Comparison of ENCODE assay signal across 8 mouse cellular contexts in genomic region chr9:44234479-44235427, GRCm38 (mm10). TPM values are rescaled to one million over a fixed set of nuclear protein-coding genes. Genes with fewer than 3 reads are reported as not detected.
A peak's percentile ranks its signal among the peaks of the same experiment; 100 is the strongest.
DNase-seq lines count a peak whose midpoint lies in the region; ATAC-seq and TF ChIP-seq lines count a peak whose summit lies in the region.

No protein-coding gene starts in this region.

- H3K4me3 ChIP-seq in forebrain, embryonic 13.5 days, result peak overlapping the region; percentile 88
- H3K4me3 ChIP-seq in hindbrain, embryonic 13.5 days, result peak overlapping the region; percentile 67
- peak overlapping the region; percentile 15; the same call in 1 of the 2 replicates for H3K4me3 ChIP-seq in liver, adult 2 months (ENCODE audit: insufficient read depth, low read depth, low read length)
- H3K4me3 ChIP-seq in midbrain, postnatal 0 days (ENCODE audit: low read depth, low read length), result peak overlapping the region; percentile 81
- H3K4me3 ChIP-seq in testis, adult 2 months (ENCODE audit: control insufficient read depth, low read depth, low read length), result peak overlapping the region; percentile 94

- no peak for TF ChIP-seq CTCF in liver, adult 2 months (IDR thresholded peaks at IDR 0.05; ENCODE audit: low read depth, low read length)
- TF ChIP-seq CTCF in midbrain, postnatal 0 days (IDR thresholded peaks at IDR 0.05), result no peak
- TF ChIP-seq CTCF in testis, adult 2 months (IDR thresholded peaks at IDR 0.05; ENCODE audit: control insufficient read depth, insufficient read depth, insufficient replicate concordance, low read depth, low read length), result no peak

- peaks cover 19% of the 10 kb centered on the region for H3K79me2 ChIP-seq in liver, adult 2 months (ENCODE audit: control insufficient read depth, insufficient read depth, low read length)

- H3K9ac ChIP-seq in forebrain, embryonic 13.5 days, result no peak overlapping the region
- H3K9ac ChIP-seq in hindbrain, embryonic 13.5 days, result 0 out of 2 replicates have a peak overlapping the region, but pooled peaks have one; percentile 24
- H3K9ac ChIP-seq in liver, adult 2 months (ENCODE audit: low read depth, low read length), result 0 out of 2 replicates have a peak overlapping the region, but pooled peaks have one; percentile 9
- H3K9ac ChIP-seq in midbrain, postnatal 0 days (replicated peaks; ENCODE audit: low read length, poor library complexity, severe bottlenecking), result no peak overlapping the region; the same call in 1 of the 2 replicates

- peak overlapping the region; percentile 93; the same call in 1 of the 2 replicates for H3K27ac ChIP-seq in forebrain, embryonic 13.5 days
- H3K27ac ChIP-seq in hindbrain, embryonic 13.5 days, result peak overlapping the region; percentile 97; the same call in 1 of the 2 replicates
- 0 out of 2 replicates have a peak overlapping the region, but pooled peaks have one; percentile 5 for H3K27ac ChIP-seq in liver, adult 2 months (replicated peaks; ENCODE audit: insufficient read depth, low read depth, low read length)
- H3K27ac ChIP-seq in midbrain, postnatal 0 days (ENCODE audit: low read depth, low read length), result peak overlapping the region; percentile 52
- H3K27ac ChIP-seq in testis, adult 2 months (ENCODE audit: control insufficient read depth, insufficient read depth, low read depth, low read length), result peak overlapping the region; percentile 93

- H3K9me3 ChIP-seq in forebrain, embryonic 13.5 days (replicated peaks), result no peaks in the 10 kb centered on the region
- H3K9me3 ChIP-seq in hindbrain, embryonic 13.5 days, result no peaks in the 10 kb centered on the region
- no peaks in the 10 kb centered on the region for H3K9me3 ChIP-seq in midbrain, postnatal 0 days (ENCODE audit: low read length)

- peak overlapping the region; percentile 84 for H3K4me2 ChIP-seq in forebrain, embryonic 13.5 days
- peak overlapping the region; percentile 52 for H3K4me2 ChIP-seq in hindbrain, embryonic 13.5 days
- H3K4me2 ChIP-seq in midbrain, postnatal 0 days (ENCODE audit: low read depth, low read length, poor library complexity, severe bottlenecking), result peak overlapping the region; percentile 40

- ATAC-seq in frontal cortex, adult (ENCODE audit: low TSS enrichment), result peak; percentile 24
- ATAC-seq in forebrain, embryonic 13.5 days, result peak; percentile 31; the same call in 1 of the 2 replicates
- peak; percentile 55 for ATAC-seq in hindbrain, embryonic 13.5 days (ENCODE audit: low FRiP score)
- ATAC-seq in midbrain, postnatal 0 days (ENCODE audit: low FRiP score), result no peak

- H3K36me3 ChIP-seq in forebrain, embryonic 13.5 days (ENCODE audit: poor library complexity, severe bottlenecking), result no peaks in the 10 kb centered on the region
- H3K36me3 ChIP-seq in hindbrain, embryonic 13.5 days, result no peaks in the 10 kb centered on the region
- H3K36me3 ChIP-seq in liver, adult 2 months (ENCODE audit: control insufficient read depth, insufficient read depth, low read length), result no peaks in the 10 kb centered on the region
- no peaks in the 10 kb centered on the region for H3K36me3 ChIP-seq in midbrain, postnatal 0 days (ENCODE audit: insufficient read depth, low read length)
- H3K36me3 ChIP-seq in testis, adult 2 months (ENCODE audit: control insufficient read depth, insufficient read depth, low read length), result peaks cover 1% of the 10 kb centered on the region; the same call in 1 of the 2 replicates

- 28% methylated on average over 19 of the region's 19 CpGs for WGBS in forebrain, embryonic 13.5 days
- WGBS in hindbrain, embryonic 13.5 days, result 26% methylated on average over 19 of the region's 19 CpGs
- 34% methylated on average over 19 of the region's 19 CpGs for WGBS in liver, adult 2 months
- WGBS in midbrain, postnatal 0 days, result 25% methylated on average over 19 of the region's 19 CpGs

- no peaks in the 10 kb centered on the region for H3K27me3 ChIP-seq in forebrain, embryonic 13.5 days
- H3K27me3 ChIP-seq in hindbrain, embryonic 13.5 days, result no peaks in the 10 kb centered on the region
- H3K27me3 ChIP-seq in liver, adult 2 months (ENCODE audit: control insufficient read depth, insufficient read depth, low read length), result no peaks in the 10 kb centered on the region
- no peaks in the 10 kb centered on the region for H3K27me3 ChIP-seq in midbrain, postnatal 0 days (ENCODE audit: insufficient read depth, low read length)
- H3K27me3 ChIP-seq in testis, adult 2 months (ENCODE audit: control insufficient read depth, insufficient read depth, low read length), result no peaks in the 10 kb centered on the region

- TF ChIP-seq POLR2A in liver, adult 2 months (IDR thresholded peaks at IDR 0.05; ENCODE audit: extremely low read depth, insufficient read depth, low read length), result no peak
- TF ChIP-seq POLR2A in testis, adult 2 months (IDR thresholded peaks at IDR 0.05; ENCODE audit: control insufficient read depth, low read depth, low read length), result no peak

- no peak for DNase-seq in frontal cortex, postnatal 10 days (ENCODE audit: low spot score in 2 of 2)
- peak; percentile 57 for DNase-seq in c-Kit-negative CD71-positive TER-119-positive erythroid progenitor cells, embryonic 14.5 days (ENCODE audit: low read depth, low spot score)
- peak; percentile 53 for DNase-seq in liver, adult 2 months (ENCODE audit: extremely low read depth, low read depth, low spot score)
- no peak for DNase-seq in midbrain, postnatal 0 days (ENCODE audit: low spot score)

- peaks cover 28% of the 10 kb centered on the region for H3K4me1 ChIP-seq in forebrain, embryonic 13.5 days
- H3K4me1 ChIP-seq in hindbrain, embryonic 13.5 days (replicated peaks), result peaks cover 24% of the 10 kb centered on the region
- no peaks in the 10 kb centered on the region; the same call in 1 of the 2 replicates for H3K4me1 ChIP-seq in liver, adult 2 months (ENCODE audit: control insufficient read depth, insufficient read depth, low read length)
- H3K4me1 ChIP-seq in midbrain, postnatal 0 days (ENCODE audit: insufficient read depth, low read length), result no peaks in the 10 kb centered on the region; the same call in 1 of the 2 replicates
- peaks cover 10% of the 10 kb centered on the region for H3K4me1 ChIP-seq in testis, adult 2 months (ENCODE audit: control insufficient read depth, insufficient read depth, low read length)

RNA-seq across cellular contexts. Expression of gene Cbl, which starts 0.9 kb away (rescaled TPM):
- polyA plus RNA-seq in forebrain, embryonic 13.5 days (2015; fragmentation: Nextera tagmentation; extraction: Ambion mirVana), result 25.2 and 26.4 TPM in 2 replicates
- polyA plus RNA-seq in hindbrain, embryonic 13.5 days (2015; fragmentation: Nextera tagmentation; extraction: Ambion mirVana), result 21.5 and 24.4 TPM in 2 replicates
- total RNA-seq in liver, adult 2 months (2014; rRNA removed), result 2.8 and 4.3 TPM in 2 replicates
- 1.8 and 2.4 TPM in 2 replicates for polyA plus RNA-seq in liver, adult 2 months (2012; rRNA removed)
- 32.1 and 43.9 TPM in 2 replicates for total RNA-seq in midbrain, postnatal 0 days (2014; rRNA removed)
- polyA plus RNA-seq in midbrain, postnatal 0 days (2015; fragmentation: Nextera tagmentation; extraction: Ambion mirVana), result 14.7 and 17.3 TPM in 2 replicates
- polyA plus RNA-seq in testis, adult 2 months (2012; rRNA removed), result 45.5 and 47.9 TPM in 2 replicates

RNA-seq across cellular contexts. Expression of gene Ccdc153, which starts 5.7 kb away (rescaled TPM):
- not detected in 2 replicates for polyA plus RNA-seq in forebrain, embryonic 13.5 days (2015; fragmentation: Nextera tagmentation; extraction: Ambion mirVana)
- polyA plus RNA-seq in hindbrain, embryonic 13.5 days (2015; fragmentation: Nextera tagmentation; extraction: Ambion mirVana), result not detected in 2 replicates
- not detected in 2 replicates for total RNA-seq in liver, adult 2 months (2014; rRNA removed)
- polyA plus RNA-seq in liver, adult 2 months (2012; rRNA removed), result not detected in 2 replicates
- total RNA-seq in midbrain, postnatal 0 days (2014; rRNA removed), result 3.0 and 6.1 TPM in 2 replicates
- 2.7 TPM in 2 replicates for polyA plus RNA-seq in midbrain, postnatal 0 days (2015; fragmentation: Nextera tagmentation; extraction: Ambion mirVana)
- 0.61 and 0.69 TPM in 2 replicates for polyA plus RNA-seq in testis, adult 2 months (2012; rRNA removed)

RNA-seq across cellular contexts. Expression of gene Pdzd3, which starts 16.5 kb away (rescaled TPM):
- polyA plus RNA-seq in forebrain, embryonic 13.5 days (2015; fragmentation: Nextera tagmentation; extraction: Ambion mirVana), result 0.39 and 0.40 TPM in 2 replicates
- 0.17 and 0.48 TPM in 2 replicates for polyA plus RNA-seq in hindbrain, embryonic 13.5 days (2015; fragmentation: Nextera tagmentation; extraction: Ambion mirVana)
- total RNA-seq in liver, adult 2 months (2014; rRNA removed), result not detected in 2 replicates
- not detected in 2 replicates for polyA plus RNA-seq in liver, adult 2 months (2012; rRNA removed)
- total RNA-seq in midbrain, postnatal 0 days (2014; rRNA removed), result 0.27 TPM in 1 of 2 replicates, not detected in the other
- polyA plus RNA-seq in midbrain, postnatal 0 days (2015; fragmentation: Nextera tagmentation; extraction: Ambion mirVana), result 0.58 and 0.63 TPM in 2 replicates
- polyA plus RNA-seq in testis, adult 2 months (2012; rRNA removed), result 0.11 TPM in 1 of 2 replicates, not detected in the other

RNA-seq across cellular contexts. Expression of gene Nlrx1, which starts 33.6 kb away (rescaled TPM):
- 4.4 and 4.5 TPM in 2 replicates for polyA plus RNA-seq in forebrain, embryonic 13.5 days (2015; fragmentation: Nextera tagmentation; extraction: Ambion mirVana)
- polyA plus RNA-seq in hindbrain, embryonic 13.5 days (2015; fragmentation: Nextera tagmentation; extraction: Ambion mirVana), result 4.4 TPM in 2 replicates
- total RNA-seq in liver, adult 2 months (2014; rRNA removed), result 3.5 and 5.6 TPM in 2 replicates
- 8.6 and 10.0 TPM in 2 replicates for polyA plus RNA-seq in liver, adult 2 months (2012; rRNA removed)
- 4.2 and 6.2 TPM in 2 replicates for total RNA-seq in midbrain, postnatal 0 days (2014; rRNA removed)
- 6.0 and 6.9 TPM in 2 replicates for polyA plus RNA-seq in midbrain, postnatal 0 days (2015; fragmentation: Nextera tagmentation; extraction: Ambion mirVana)
- 1.3 and 1.6 TPM in 2 replicates for polyA plus RNA-seq in testis, adult 2 months (2012; rRNA removed)

RNA-seq across cellular contexts. Expression of gene Abcg4, which starts 53.7 kb away (rescaled TPM):
- 9.2 and 10.9 TPM in 2 replicates for polyA plus RNA-seq in forebrain, embryonic 13.5 days (2015; fragmentation: Nextera tagmentation; extraction: Ambion mirVana)
- polyA plus RNA-seq in hindbrain, embryonic 13.5 days (2015; fragmentation: Nextera tagmentation; extraction: Ambion mirVana), result 18.0 and 20.1 TPM in 2 replicates
- not detected in 2 replicates for total RNA-seq in liver, adult 2 months (2014; rRNA removed)
- 0.11 TPM in 1 of 2 replicates, not detected in the other for polyA plus RNA-seq in liver, adult 2 months (2012; rRNA removed)
- 60.0 and 65.8 TPM in 2 replicates for total RNA-seq in midbrain, postnatal 0 days (2014; rRNA removed)
- 27.9 and 28.2 TPM in 2 replicates for polyA plus RNA-seq in midbrain, postnatal 0 days (2015; fragmentation: Nextera tagmentation; extraction: Ambion mirVana)
- 0.58 and 0.89 TPM in 2 replicates for polyA plus RNA-seq in testis, adult 2 months (2012; rRNA removed)

Comparison
In these comparisons a context has a peak if more than half of its experiments do, and no peak if none do; other contexts are left out.
1. DNase-seq: peak in c-Kit-negative CD71-positive TER-119-positive erythroid progenitor cells, embryonic 14.5 days (single experiment) and liver, adult 2 months (single experiment); none in frontal cortex, postnatal 10 days (0 of 2) and midbrain, postnatal 0 days (single experiment).
2. H3K27ac ChIP-seq: peak in every context shown above with its lines; median percentile 97 in hindbrain, embryonic 13.5 days; 93 in forebrain, embryonic 13.5 days; 93 in testis, adult 2 months; 52 in midbrain, postnatal 0 days; 5 in liver, adult 2 months.
3. H3K4me3 ChIP-seq: peak in every context shown above with its lines; median percentile 94 in testis, adult 2 months; 88 in forebrain, embryonic 13.5 days; 81 in midbrain, postnatal 0 days; 67 in hindbrain, embryonic 13.5 days; 15 in liver, adult 2 months.
4. H3K9ac ChIP-seq: peak in hindbrain, embryonic 13.5 days (single experiment) and liver, adult 2 months (single experiment); none in forebrain, embryonic 13.5 days (single experiment) and midbrain, postnatal 0 days (single experiment).
5. Peak in every context shown above with its lines, with median percentiles within 50 percentile points of each other: H3K4me2 ChIP-seq.